Mouse (Mus musculus) bone marrow, adult 2 months (tissue): ENCODE data around the gene Pappa2.

Experiments
- CTCF ChIP-seq: fragments of 200-500 bp; IDR thresholded peaks from 2 replicates; pipeline ENCODE4 v1.5.1; 2011; ENCODE audit warnings: low read length, control low read depth; ENCODE audit not compliant: control insufficient read depth, insufficient read depth
- POLR2A ChIP-seq: fragments of 200-500 bp; IDR thresholded peaks from 2 replicates; pipeline ENCODE4 v1.6.1; 2011; ENCODE audit warnings: low read depth, mild to moderate bottlenecking, control low read depth, low read length, borderline replicate concordance; ENCODE audit not compliant: control insufficient read depth

DNA sequence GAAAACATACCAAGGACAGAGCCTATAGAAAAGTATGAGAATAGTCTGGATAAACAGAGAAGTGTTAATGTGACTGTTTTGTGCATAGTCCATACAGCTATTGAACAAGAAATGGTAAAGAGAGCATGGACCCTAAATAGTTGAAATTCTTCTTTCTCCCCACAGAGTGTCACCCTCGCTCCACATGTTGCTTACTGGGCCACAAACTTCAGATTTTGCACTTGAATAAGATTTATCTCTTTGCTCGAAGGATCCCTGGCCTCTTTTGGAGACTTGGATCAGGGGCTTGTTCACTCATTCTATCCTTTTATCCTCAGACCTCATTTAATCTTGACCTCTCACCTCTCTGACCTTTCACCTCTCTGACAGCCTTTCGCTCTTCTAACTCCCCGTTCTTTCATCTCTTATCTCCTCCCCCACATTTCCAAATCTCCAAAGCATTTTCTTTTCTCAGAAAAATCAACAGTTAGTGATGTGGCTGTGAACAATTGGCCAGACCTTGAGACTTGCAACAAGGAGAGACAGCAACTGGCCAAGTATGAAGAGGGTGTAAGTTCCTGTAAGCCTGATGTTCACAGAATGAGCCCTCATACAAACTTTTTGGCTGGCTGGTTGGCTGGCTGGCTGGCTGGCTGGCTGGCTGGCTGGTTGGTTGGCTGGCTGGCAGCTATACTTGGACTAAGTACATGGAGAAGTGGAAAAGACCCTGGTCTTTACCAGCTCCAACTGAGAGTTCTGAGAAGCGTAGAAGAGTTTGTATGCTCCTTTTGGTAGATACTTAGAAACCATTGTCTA is 266.8 kb downstream of the Pappa2 start:
- TF ChIP-seq POLR2A (no peak), CTCF (no peak)
